Mouse (Mus musculus): ENCODE measurements at regions not wholly inside any gene's neighbourhood (a gene's known extent, or its start where the extent isn't known, plus 50 kb on each side); places are given as distances from the start of the nearest gene placed in this dataset.

DNA sequence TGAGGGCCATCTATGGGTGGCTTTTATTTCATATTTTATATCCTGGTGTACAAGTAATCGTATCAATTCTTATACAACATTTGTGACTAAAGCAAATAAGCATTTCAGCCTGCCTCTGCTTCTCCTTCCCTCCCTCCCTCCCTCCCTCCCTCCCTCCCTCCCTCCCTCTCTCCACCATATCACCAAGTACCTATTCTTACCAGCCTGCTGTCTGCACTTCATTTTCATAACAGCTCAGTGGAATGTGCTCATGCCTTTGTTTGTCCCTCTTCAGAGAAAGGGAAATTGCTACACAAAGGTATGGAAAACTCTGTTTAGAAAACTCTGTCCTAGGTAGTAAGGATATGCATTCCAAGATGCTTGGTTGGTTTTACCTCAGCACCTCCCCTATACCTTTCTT lies 343.9 kb upstream of the Cd180 start:
- no peak for TF ChIP-seq POLR2A (IDR thresholded peaks at IDR 0.05; ENCODE audit: extremely low read depth, insufficient read depth, low read length)
- no peak for TF ChIP-seq CTCF (IDR thresholded peaks at IDR 0.05; ENCODE audit: low read depth, low read length)

Data from liver, adult 2 months (tissue).